Mouse (Mus musculus) heart, adult 2 months (tissue): ENCODE data around the gene Kank1.

ENCODE experiments used
- CTCF ChIP-seq: fragments of 200-600 bp; IDR thresholded peaks from 2 replicates; pipeline ENCODE4 v1.8.1; 2022; ENCODE audit warnings: antibody characterized with exemption, mild to moderate bottlenecking, moderate library complexity
- EP300 ChIP-seq: fragments of 200-500 bp; IDR thresholded peaks from 2 replicates; pipeline ENCODE4 v1.6.1; 2011; ENCODE audit warnings: low read depth, low read length, control low read depth; ENCODE audit not compliant: insufficient read depth
- POLR2A ChIP-seq: fragments of 200-500 bp; IDR thresholded peaks from 2 replicates; pipeline ENCODE4 v1.6.1; 2011; ENCODE audit warnings: mild to moderate bottlenecking, low read depth, low read length, control low read depth; ENCODE audit not compliant: insufficient read depth

DNA sequence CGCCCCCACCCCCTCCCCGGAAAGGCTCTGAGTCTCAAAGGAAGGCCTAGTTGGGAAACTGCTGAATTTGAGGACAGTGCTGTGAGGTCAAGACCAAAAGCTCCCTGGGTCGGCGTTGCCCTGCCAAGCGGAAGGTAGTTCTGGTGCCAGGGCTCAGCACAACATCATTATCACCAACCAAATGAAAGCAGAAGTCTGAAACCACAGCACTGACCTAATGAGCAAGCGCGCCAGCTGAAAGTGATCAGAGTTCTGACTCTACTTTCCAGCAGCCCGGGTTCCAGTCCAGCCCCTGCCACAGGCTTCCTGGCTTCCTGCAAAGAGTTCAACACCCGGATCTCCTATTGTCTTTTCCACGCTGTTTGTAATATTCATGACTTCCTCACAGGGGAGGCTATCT is 4.7 kb upstream of the Kank1 start:
- TF ChIP-seq POLR2A (no peak), CTCF (no peak), EP300 (no peak)
